Mouse (Mus musculus): ENCODE data around the gene Xirp1. TPM values are rescaled to one million over a fixed set of nuclear protein-coding genes. Genes with fewer than 3 reads are reported as not detected.

Xirp1 gene
- total RNA-seq, 2 experiments from 2014 or later = 105 to 112 TPM

DNA sequence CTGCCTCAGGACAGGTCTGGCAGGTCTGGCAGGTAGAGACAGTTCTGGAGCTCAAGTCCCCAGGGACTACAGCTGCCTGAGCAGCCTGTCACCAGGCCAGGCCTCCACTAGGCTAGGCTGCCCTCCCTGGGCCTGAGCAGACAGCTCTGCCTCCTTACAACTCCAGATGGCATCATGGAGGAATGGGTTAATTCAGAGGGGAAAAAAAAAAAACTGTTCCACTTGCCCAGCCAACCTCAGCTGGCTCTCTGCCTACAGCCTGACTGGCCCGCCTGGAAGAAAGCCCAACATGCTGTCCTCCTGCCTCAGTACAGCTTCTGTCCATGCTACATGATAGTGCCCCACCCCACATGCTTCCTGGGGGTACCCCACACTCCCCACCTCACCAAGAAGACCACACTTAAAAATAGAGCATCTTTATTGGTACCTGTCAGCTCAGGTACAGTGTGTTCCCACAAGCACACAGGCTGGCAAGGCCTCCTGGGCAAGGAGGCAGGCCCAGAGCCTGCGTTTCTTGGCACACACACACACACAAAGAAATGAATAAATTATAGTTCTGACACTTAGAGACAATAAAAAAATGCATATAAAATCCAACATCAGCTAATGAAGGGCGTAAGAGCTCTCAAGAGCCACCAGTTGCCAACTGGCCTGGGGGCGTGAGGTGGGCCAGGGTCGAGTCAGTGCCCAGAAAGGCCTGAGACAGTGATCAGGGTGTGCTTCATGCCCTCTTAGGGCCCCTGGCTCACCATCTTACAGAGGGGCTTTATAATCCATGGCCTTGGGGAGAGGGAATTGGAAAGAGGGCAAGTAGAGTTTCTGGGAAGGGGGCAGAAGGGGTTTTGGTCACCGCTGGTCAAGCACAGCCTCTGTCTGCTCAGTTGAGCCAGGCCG is 52.4 kb downstream of the Xirp1 start:
- no peak for DNase-seq

DNA sequence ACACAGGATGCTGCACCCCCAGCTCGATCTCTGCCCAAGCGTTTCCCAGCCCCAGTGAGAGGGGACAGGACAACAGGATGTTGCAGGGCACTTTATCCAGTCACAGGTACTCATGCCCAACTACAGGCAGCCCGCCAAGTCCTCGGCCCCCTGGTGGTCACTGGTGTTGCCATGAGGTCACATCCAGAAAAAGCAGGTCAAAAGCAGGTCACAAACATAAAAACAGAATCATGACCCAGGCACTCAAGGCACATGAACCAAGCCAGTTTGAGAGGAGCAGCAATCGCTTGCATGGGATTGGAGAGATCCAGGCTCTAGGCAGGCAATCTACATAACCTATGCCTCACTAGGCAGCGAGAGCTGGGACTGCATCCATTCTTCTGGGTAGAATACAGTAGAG is 53.2 kb downstream of the Xirp1 start:
- DNase-seq = no peak

DNA sequence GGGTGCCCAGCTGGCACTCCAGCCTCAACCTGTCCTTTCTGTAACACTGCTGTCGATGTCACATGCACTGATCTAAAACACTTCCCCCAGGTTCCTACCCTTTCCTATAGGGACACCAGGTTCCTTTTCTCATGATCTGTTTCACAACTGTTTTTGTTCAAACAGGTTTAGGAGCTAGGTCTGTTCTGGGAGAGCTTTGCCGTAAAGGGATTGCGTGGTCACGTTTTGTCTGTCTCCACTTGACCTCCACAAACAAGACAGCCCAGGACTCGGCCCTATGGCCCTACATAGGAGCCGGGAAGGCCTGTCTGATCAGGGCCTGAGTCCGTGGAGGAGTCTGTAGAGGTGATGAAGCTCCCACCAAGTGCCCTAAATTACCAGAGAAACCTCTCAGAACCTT is 53.6 kb downstream of the Xirp1 start:
- DNase-seq = no peak

DNA sequence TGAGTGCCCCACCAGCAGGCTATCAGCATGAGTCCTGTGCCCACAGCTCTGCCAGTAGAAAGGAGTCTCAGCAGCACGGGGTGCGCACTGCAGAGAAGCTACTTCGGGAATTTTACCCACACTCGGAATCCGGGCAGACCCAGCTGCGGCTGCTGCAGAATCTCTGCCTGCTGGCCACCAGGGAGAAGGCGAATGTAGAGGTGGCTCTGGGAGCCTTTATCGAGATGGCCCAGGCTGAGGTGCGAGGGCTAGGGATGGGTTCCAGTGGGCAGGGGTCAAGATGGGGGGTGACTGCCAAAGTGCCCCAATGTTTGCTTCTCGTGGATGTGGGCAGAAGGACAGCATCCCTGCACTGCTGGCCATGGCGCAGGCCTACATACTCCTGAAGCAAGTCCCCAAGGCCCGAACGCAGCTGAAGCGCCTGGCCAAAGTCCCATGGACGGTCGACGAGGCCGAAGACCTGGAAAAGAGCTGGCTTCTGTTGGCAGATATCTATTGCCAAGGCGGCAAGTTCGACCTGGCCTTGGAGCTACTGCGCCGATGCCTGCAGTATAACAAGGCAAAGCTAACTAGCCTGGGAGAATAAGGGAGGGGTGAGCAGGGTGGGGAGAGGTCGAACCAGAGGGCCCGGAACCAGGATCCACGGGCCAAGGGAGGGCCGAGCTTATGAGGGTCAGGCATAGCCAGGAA is 57.0 kb downstream of the Xirp1 start:
- no peak for DNase-seq

DNA sequence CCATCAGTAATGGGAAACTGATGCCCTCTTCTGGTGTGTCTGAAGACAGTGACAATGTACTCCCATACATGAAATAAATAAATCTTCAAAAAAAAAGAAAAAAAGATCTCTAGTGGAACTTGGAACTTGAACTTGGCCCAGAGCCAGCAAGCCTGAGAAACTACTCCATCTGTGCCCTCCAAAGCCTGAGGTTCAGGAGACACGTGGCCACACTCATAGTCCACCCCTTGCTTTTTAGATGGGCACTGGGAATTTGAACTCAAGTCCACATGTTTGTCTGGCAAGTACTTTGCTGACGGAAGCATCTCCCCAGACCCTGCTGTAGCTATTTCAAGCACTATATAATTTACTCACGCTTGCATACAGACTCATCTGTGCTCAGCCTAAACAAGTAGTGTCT is 58.2 kb downstream of the Xirp1 start:
- DNase-seq = no peak

DNA sequence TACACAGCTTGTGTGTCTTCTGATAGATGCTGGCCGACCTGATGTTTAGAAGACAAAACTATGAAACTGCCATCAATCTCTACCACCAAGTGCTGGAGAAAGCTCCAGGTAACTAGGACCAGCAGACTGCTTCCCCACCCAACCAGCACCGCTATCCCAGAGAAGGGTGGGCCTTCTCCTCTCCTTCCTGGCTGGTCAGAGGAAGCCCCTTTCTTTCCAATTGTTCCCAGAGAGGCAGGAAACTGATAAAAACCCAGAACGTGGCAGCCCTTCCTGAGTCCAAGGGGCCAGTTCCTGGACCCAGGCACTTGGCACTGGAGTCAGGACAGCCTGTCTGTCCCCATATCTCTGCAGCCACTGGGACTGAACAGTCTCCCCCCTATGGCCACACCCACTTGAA is 59.2 kb downstream of the Xirp1 start:
- no peak for DNase-seq

Other genes with a start within 250 kb of the Xirp1 start
- under 1 TPM in 1 of 2 experiments, not detected in 1; 0.05 TPM for gene Scn11a, start 198.1 kb downstream of the Xirp1 start, total RNA-seq (2021)
- gene Wdr48, start 128.7 kb downstream of the Xirp1 start, total RNA-seq (2021) = 10 to 100 TPM; 12.0 to 12.3 TPM
- gene Gorasp1, start 86.0 kb downstream of the Xirp1 start, total RNA-seq (2021) = 10 to 100 TPM; 17.2 to 19.3 TPM
- not detected for gene Ttc21a, start 86.0 kb downstream of the Xirp1 start, total RNA-seq (2021)
- 1 to 10 TPM; 2.4 to 3.6 TPM for gene Csrnp1, start 38.9 kb downstream of the Xirp1 start, total RNA-seq (2021)
- gene Cx3cr1, start 46.3 kb upstream of the Xirp1 start, total RNA-seq (2021) = under 1 TPM; 0.24 to 0.61 TPM
- gene Ccr8, start 68.5 kb upstream of the Xirp1 start, total RNA-seq (2021) = not detected
- 10 to 100 TPM; 10.1 to 10.4 TPM for gene Slc25a38, start 86.8 kb upstream of the Xirp1 start, total RNA-seq (2021)
- 100 to 1,000 TPM; 388 to 402 TPM for gene Rpsa, start 104.1 kb upstream of the Xirp1 start, total RNA-seq (2021)
- gene Mobp, start 126.1 kb upstream of the Xirp1 start, total RNA-seq (2021) = not detected

All from gastrocnemius, postnatal 25 days (tissue).